Mouse (Mus musculus) limb, embryonic 12.5 days (tissue): Measurements from ENCODE around the gene Cemip2. TPM values are rescaled to one million over a fixed set of nuclear protein-coding genes. Genes with fewer than 3 reads are reported as not detected.

Source experiments
- ATAC-seq: fragments of 200-750 bp; cut with Nextera tagmentation; 2 replicates; pipeline ENCODE4 v1.8.0; 2017; ENCODE audit warnings: low read depth, moderate TSS enrichment; ENCODE audit not compliant: insufficient number of reproducible peaks, insufficient read depth, low FRiP score, low TSS enrichment
- H3K27ac ChIP-seq: fragments of 300-500 bp; sonication (generic); 2 replicates; pipeline ENCODE4 v1.5.1; 2016; ENCODE audit warnings: mild to moderate bottlenecking, moderate library complexity
- H3K27me3 ChIP-seq: fragments of 300-500 bp; sonication (generic); 2 replicates; pipeline ENCODE4 v1.6.1; 2016; ENCODE audit warnings: mild to moderate bottlenecking, moderate library complexity
- H3K36me3 ChIP-seq: fragments of 300-500 bp; sonication (generic); 2 replicates; pipeline ENCODE4 v1.6.1; 2016; ENCODE audit warnings: mild to moderate bottlenecking, moderate library complexity
- H3K4me1 ChIP-seq: fragments of 300-500 bp; sonication (generic); replicated peaks from 2 replicates; pipeline ENCODE4 v1.6.1; 2016
- H3K4me2 ChIP-seq: fragments of 300-500 bp; sonication (generic); 2 replicates; pipeline ENCODE4 v1.6.1; 2016; ENCODE audit warnings: mild to moderate bottlenecking, moderate library complexity
- H3K4me3 ChIP-seq: fragments of 300-500 bp; sonication (generic); replicated peaks from 2 replicates; pipeline ENCODE4 v1.5.1; 2016; ENCODE audit warnings: mild to moderate bottlenecking
- H3K9ac ChIP-seq: fragments of 300-500 bp; sonication (generic); replicated peaks from 2 replicates; pipeline ENCODE4 v1.6.1; 2016; ENCODE audit warnings: mild to moderate bottlenecking, moderate library complexity
- H3K9me3 ChIP-seq: fragments of 300-500 bp; sonication (generic); 2 replicates; pipeline ENCODE4 v1.6.1; 2016; ENCODE audit warnings: mild to moderate bottlenecking, moderate library complexity
- WGBS: fragments of 180-500 bp; shearing (Covaris S2); methylation state at CpG from one replicate; pipeline ENCODE4 v1.1.7; 2016; 5-methylcytosine and 5-hydroxymethylcytosine counted together
- polyA plus RNA-seq: library from polyadenylated mRNA; unstranded; fragments of >200 nt; fragmentation: Nextera tagmentation; extraction: Ambion mirVana; gene quantifications from 2 replicates; pipeline ENCODE4 v1.2.1, GENCODE M21; 2016

Cemip2 gene
- 49.8 and 50.3 TPM in 2 replicates for polyA plus RNA-seq

DNA sequence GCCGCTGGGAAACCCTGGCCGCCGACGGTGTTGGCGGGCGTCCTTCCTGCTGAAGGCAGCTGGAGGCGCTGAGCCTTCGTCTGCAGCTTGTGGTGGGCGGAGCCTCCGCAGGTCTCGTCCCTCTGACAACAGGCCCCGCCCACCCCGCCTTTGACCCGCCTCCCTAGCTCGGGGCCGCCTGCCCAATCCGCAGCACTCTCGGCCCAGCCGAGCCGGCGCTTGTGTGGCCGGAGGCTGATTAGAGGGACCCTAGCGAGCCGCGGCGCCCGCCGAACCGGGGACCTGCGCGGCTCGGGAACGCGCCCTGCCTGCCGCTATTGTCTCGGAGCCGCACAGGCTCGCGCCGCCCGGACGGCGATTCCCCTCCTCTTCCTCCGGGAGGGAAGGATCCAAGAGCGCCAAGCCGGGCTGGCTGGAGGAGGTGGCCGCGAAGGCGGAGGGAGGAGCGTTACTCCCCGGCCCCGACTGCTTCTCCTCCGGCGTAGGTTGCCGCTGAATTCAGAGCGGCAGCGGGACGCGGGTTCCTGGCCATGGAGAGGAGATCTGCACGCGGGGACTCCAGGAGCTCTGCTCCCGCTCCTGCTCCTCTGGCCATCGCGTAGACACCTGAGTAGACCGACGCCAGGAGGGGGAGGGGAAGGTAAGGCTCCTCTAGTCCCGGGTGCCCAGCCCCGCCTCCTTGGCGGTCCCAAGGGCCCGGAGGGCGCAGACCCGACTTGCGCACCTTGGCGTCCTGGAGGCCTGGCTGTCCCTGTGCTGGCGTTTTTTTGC is at the start of gene Cemip2:
TSS of gene Cemip2 (plus strand) at position 196 of the 771 bp plus-strand sequence.
- under 1% methylated on average over 55 of the region's 75 CpGs for WGBS
- peaks cover 37% of the 10 kb centered on the region for H3K4me1 ChIP-seq
- no peaks in the 10 kb centered on the region for H3K27me3 ChIP-seq
- H3K9me3 ChIP-seq = no peaks in the 10 kb centered on the region
- peak within 1 kb of the TSS; percentile 82 for H3K4me3 ChIP-seq
- peak; percentile 92 for ATAC-seq
- peak within 1 kb of the TSS; percentile 71 for H3K4me2 ChIP-seq
- no peaks in the 10 kb centered on the region for H3K36me3 ChIP-seq
- H3K27ac ChIP-seq = peak within 1 kb of the TSS; percentile 97
- H3K9ac ChIP-seq = peak within 1 kb of the TSS; percentile 88

DNA sequence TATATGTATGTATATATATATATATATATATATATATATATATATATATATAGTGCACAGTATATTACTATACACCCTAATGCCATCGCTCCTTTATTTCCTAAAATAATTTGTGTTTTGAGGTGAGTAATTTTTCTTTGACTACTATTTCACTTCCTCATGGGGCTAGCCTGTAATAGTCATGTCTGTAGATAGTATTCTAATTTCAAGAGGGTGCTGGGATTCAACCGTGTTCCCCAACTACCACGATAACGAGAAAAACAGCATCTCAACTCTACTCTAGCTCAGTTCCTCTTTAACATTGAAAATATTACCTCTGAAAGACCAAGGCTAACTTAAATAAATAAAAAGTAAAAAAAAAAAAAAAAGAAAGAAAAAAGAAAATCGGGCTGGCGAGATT is 49.8 kb upstream of the Cemip2 start:
- Histone ChIP-seq H3K36me3 (no peaks in the 10 kb centered on the region), H3K27me3 (no peaks in the 10 kb centered on the region), H3K4me2 (no peak overlapping the region), H3K4me3 (no peak overlapping the region), H3K27ac (no peak overlapping the region), H3K4me1 (no peaks in the 10 kb centered on the region), H3K9me3 (no peaks in the 10 kb centered on the region), H3K9ac (no peak overlapping the region)
- ATAC-seq = no peak
- WGBS = 87% methylated on average over 6 of the region's 6 CpGs

DNA sequence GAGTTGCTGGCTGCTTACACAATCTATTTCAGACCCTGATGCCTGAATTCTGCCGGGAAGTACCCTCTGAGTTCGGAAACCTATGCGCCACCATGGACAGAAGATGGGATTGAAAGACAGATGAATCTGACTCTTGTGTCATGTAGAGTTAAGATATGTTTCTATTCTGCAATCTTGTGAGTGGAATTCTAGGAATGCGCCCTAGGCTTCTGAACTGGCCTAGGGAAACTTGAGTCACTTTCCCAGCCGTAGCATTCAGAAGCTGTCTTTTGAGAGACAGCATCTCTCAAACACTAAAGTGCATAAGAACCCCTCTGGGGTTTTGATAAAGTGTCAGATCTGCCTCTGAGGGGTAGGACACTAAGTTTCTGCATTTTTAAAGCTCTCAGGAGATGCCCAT is 46.3 kb upstream of the Cemip2 start:
- H3K27me3 ChIP-seq = no peaks in the 10 kb centered on the region
- H3K9ac ChIP-seq = no peak overlapping the region
- H3K4me1 ChIP-seq = peaks cover 1% of the 10 kb centered on the region; the same call in 1 of the 2 replicates
- no peaks in the 10 kb centered on the region for H3K9me3 ChIP-seq
- WGBS = 88% methylated on average over 5 of the region's 5 CpGs
- no peak overlapping the region for H3K27ac ChIP-seq
- H3K4me2 ChIP-seq = no peak overlapping the region
- no peak for ATAC-seq
- no peaks in the 10 kb centered on the region for H3K36me3 ChIP-seq
- H3K4me3 ChIP-seq = no peak overlapping the region

DNA sequence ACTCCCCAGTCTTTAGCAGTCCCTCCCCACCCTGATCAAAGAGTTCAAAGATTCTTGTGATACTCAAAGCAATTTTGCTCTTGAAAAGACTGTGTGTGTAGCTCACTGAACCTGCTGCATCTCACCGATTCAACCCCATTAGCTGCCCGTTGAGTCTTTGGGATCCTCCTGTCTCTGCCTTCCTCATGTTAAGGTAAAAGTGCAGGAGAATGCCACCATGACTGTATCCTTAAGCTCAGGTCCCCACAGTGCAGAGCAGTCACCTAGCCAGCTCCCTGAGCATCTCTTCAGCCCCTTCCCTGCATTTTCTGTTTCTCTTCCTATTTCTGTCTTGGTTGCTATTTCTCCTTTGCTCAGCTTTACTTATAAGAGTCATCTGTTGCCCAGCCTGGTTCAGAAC is 45.0 kb upstream of the Cemip2 start:
- Histone ChIP-seq H3K4me1 (peaks cover 11% of the 10 kb centered on the region), H3K9me3 (no peaks in the 10 kb centered on the region), H3K4me2 (no peak overlapping the region), H3K36me3 (no peaks in the 10 kb centered on the region), H3K27me3 (no peaks in the 10 kb centered on the region), H3K9ac (no peak overlapping the region), H3K4me3 (no peak overlapping the region), H3K27ac (no peak overlapping the region)
- 89% methylated on average over 2 of the region's 2 CpGs for WGBS
- ATAC-seq = no peak

DNA sequence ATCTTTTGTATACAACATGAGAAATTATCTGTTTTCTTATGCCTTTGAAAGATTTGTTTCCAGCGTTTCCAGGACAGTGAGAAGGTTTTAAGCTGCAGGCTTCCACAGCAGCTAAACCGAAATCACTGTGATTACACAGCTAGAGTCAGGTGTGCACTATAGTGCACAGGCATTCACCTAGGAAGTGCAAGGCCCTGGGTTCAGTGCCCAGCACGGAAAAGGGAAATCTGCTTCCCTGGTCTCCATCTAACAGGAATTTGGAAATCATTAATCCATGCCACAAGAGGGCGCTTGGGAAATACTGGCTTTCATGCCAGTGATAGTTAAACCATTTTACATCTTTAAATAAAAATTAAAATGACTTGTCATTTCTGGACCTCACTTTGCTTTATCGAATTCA is 44.0 kb upstream of the Cemip2 start:
- 44% methylated on average over 5 of the region's 5 CpGs for WGBS
- H3K4me1 ChIP-seq = peaks cover 13% of the 10 kb centered on the region
- ATAC-seq = no peak
- H3K9ac ChIP-seq = no peak overlapping the region
- H3K36me3 ChIP-seq = no peaks in the 10 kb centered on the region
- H3K4me2 ChIP-seq = no peak overlapping the region
- H3K4me3 ChIP-seq = no peak overlapping the region
- H3K27me3 ChIP-seq = no peaks in the 10 kb centered on the region
- no peaks in the 10 kb centered on the region for H3K9me3 ChIP-seq
- H3K27ac ChIP-seq = no peak overlapping the region

DNA sequence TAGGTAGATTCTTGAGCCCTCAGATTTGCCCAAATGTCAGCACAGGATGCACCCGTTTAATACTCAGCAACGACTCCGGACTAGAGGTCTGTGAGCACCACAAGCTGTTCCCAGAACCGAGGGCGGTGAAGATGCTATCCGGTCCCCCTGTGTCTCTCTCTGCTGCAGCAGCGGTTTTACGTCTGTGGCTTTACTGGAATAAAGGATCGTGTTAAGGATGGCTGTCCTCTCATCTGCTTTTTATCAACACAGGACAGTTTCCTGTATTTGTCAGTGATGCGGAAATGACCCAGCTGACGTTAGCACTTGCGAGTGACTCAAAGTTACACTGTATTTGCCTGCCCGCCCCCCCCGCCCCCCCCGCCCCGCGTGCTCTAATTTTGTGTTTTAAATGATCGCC is 40.7 kb upstream of the Cemip2 start:
- H3K9ac ChIP-seq = no peak overlapping the region
- no peak overlapping the region for H3K4me3 ChIP-seq
- H3K4me2 ChIP-seq = no peak overlapping the region
- no peaks in the 10 kb centered on the region for H3K9me3 ChIP-seq
- H3K27me3 ChIP-seq = no peaks in the 10 kb centered on the region
- no peak for ATAC-seq
- H3K4me1 ChIP-seq = peaks cover 13% of the 10 kb centered on the region
- no peak overlapping the region for H3K27ac ChIP-seq
- WGBS = 48% methylated on average over 18 of the region's 18 CpGs
- no peaks in the 10 kb centered on the region for H3K36me3 ChIP-seq

DNA sequence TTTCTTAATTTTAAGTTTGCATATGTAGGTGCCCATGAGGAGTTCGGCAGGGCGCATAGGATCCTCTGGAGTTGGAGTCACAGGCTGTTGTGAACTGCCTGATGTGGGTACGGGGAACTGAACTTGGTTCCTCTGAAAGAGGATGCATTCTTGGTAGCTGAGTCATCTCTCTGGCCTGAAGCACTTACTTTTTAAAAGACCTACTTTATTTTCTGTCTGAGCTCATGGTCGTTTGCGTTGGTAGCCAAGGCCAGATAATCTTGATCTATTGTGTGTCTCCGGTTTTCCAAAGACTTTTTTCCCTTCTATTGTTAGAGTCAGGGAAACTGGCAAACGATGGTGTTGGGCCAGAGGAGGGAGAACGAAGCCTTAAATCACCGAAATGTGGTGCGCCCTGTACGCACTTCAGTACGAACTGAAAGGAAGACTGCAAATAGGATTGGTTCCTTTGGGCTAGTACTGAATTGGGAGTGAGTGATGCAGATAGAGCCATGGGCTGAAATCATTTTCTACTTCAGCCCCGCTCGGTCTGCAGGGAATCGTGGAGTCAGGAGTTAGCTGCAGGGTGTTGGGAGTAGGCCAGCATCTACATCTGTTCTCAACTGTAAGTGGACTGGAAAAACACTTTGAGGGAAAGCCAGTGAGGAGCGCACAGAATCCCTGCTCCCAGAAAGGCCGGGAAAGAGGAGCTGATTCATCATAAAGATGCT is 40.1 kb upstream of the Cemip2 start:
- WGBS = 64% methylated on average over 17 of the region's 17 CpGs
- H3K27ac ChIP-seq = peak overlapping the region; percentile 54
- no peak overlapping the region for H3K9ac ChIP-seq
- H3K36me3 ChIP-seq = no peaks in the 10 kb centered on the region
- H3K4me3 ChIP-seq = no peak overlapping the region
- no peak overlapping the region for H3K4me2 ChIP-seq
- H3K4me1 ChIP-seq = peaks cover 13% of the 10 kb centered on the region
- no peaks in the 10 kb centered on the region for H3K27me3 ChIP-seq
- no peaks in the 10 kb centered on the region for H3K9me3 ChIP-seq
- peak; percentile 66; the same call in 1 of the 2 replicates for ATAC-seq

DNA sequence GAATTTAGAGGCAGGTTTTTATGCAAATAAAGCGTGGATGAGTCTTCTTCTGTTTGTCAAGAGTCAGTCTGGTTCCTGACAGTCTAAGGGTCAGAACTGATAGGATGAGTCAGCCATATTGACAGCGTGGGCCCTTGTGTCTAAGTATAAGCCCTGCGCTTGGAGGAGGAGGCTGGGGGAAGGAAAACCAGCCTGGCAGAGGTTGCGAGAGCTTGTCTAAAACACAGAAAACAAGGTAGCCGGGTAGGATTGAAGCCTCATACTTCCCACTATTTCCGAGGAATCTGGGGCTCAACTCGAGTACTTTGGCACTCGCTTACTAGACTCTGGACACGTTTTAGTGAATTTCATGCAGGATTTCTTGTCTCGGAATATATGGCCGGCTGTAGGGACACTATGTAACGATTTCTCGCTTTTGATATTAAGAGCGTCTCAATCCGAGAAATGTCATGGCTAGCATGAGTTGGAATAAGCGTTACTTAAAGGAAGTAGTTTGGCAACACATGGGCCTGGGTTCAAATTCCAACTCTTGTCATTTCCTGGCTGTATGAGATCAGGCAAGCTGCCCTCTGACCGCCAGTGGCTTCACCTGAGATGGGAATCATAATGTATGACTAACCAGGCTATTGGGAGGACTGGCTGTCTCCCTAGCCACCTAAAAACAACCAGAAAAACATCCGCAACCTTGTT is 39.4 kb upstream of the Cemip2 start:
- H3K27ac ChIP-seq = peak overlapping the region; percentile 54; the same call in 1 of the 2 replicates
- 89% methylated on average over 18 of the region's 18 CpGs for WGBS
- no peaks in the 10 kb centered on the region for H3K27me3 ChIP-seq
- no peak overlapping the region for H3K9ac ChIP-seq
- H3K36me3 ChIP-seq = no peaks in the 10 kb centered on the region
- H3K4me3 ChIP-seq = no peak overlapping the region
- no peaks in the 10 kb centered on the region for H3K9me3 ChIP-seq
- no peak for ATAC-seq
- H3K4me2 ChIP-seq = no peak overlapping the region
- H3K4me1 ChIP-seq = peaks cover 13% of the 10 kb centered on the region

DNA sequence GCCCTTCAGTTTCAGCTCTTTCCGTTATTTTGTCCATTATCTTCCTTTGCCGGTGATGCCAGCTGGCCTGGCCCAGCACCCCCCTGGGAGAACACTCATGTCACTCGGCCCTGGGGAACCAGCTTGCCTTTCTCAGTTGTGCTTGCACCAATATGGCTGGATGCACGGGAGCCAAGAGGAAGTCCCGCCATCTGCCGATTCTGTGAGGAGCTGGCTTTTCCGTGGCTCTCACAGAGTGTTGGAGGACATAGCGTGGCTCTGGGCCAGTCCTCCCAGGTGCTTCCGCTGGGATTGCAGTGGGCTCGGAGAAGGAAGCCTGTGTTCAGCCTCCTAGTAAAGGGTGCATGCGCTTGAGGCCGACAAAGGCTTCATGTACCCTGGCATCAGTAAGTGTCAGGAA is 36.0 kb upstream of the Cemip2 start:
- Histone ChIP-seq H3K4me3 (no peak overlapping the region), H3K27me3 (no peaks in the 10 kb centered on the region), H3K4me2 (no peak overlapping the region), H3K9me3 (no peaks in the 10 kb centered on the region), H3K27ac (no peak overlapping the region), H3K9ac (no peak overlapping the region), H3K36me3 (no peaks in the 10 kb centered on the region), H3K4me1 (peaks cover 9% of the 10 kb centered on the region)
- ATAC-seq = no peak
- 89% methylated on average over 12 of the region's 12 CpGs for WGBS

DNA sequence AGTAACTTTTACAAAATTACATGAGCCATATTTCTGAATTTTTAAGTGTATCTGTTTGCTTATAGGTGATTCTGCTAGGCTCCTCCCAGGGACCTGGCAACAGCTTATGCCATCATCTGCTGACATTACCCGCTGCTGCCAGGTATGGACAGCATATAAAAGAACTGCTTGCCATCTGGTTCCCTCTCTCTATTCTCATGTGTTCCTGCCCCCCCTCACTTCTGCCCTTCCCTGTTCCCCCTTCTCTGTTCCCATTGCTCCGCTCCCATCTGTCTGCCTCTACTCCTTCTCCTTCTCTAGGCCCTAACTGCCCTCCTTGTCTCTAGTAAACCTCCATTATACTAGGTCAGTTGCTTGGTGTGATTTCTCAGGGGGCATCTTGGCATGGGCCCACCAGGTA is 32.6 kb upstream of the Cemip2 start:
- Histone ChIP-seq H3K36me3 (no peaks in the 10 kb centered on the region), H3K4me1 (no peaks in the 10 kb centered on the region), H3K4me3 (no peak overlapping the region), H3K9ac (no peak overlapping the region), H3K4me2 (no peak overlapping the region), H3K27me3 (no peaks in the 10 kb centered on the region), H3K27ac (no peak overlapping the region), H3K9me3 (no peaks in the 10 kb centered on the region)
- no peak for ATAC-seq
- WGBS = 90% methylated on average over 2 of the region's 2 CpGs

DNA sequence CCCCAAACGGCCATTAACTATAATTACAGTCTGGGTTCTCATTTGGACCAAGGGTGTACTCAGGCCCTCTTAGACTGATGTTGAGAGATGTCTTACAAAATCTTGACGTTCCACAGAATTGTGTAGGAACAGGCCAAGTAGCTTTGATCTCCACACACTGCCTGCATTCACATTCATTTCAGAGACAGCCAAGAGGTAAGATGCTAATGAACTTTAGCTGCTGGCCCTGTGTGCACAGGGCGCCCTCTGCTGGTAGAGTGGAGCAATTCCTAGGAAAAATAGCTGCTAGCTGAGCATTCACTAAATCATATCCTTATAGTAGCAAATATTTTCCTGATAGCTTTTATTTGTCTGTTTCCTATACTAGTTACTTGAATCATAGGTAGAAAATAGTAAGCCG is 30.8 kb upstream of the Cemip2 start:
- no peak overlapping the region for H3K4me2 ChIP-seq
- ATAC-seq = no peak
- no peak overlapping the region for H3K4me3 ChIP-seq
- WGBS = 25% methylated on average over 4 of the region's 4 CpGs
- no peak overlapping the region for H3K9ac ChIP-seq
- H3K9me3 ChIP-seq = no peaks in the 10 kb centered on the region
- no peak overlapping the region for H3K27ac ChIP-seq
- no peaks in the 10 kb centered on the region for H3K4me1 ChIP-seq
- no peaks in the 10 kb centered on the region for H3K27me3 ChIP-seq
- H3K36me3 ChIP-seq = no peaks in the 10 kb centered on the region
